Comparison of ENCODE assay signal across 7 mouse cellular contexts in genomic region chr6:144056252-144057097, GRCm38 (mm10).
DNase-seq lines count a peak whose midpoint lies in the region; ATAC-seq lines count a peak whose summit lies in the region.

No protein-coding gene starts in this region.

- peaks cover 20% of the 10 kb centered on the region for H3K4me1 ChIP-seq in embryonic facial prominence, embryonic 13.5 days
- peaks cover 14% of the 10 kb centered on the region; the same call in 1 of the 2 replicates for H3K4me1 ChIP-seq in limb, embryonic 10.5 days
- H3K4me1 ChIP-seq in midbrain, embryonic 15.5 days, result 0 out of 2 replicates have a peak, but pooled peaks cover 5% of the 10 kb centered on the region

- peak; percentile 51 for DNase-seq in cerebellum, adult 11-12 months
- DNase-seq in heart, adult 18-20 months, result peak; percentile 74 to 83
- DNase-seq in kidney, adult 9 months, result peak; percentile 53
- no peak for DNase-seq in limb, embryonic 10.5 days (ENCODE audit: low spot score)
- DNase-seq in yolk sac, embryonic 10.5 days (ENCODE audit: low spot score), result no peak

- H3K36me3 ChIP-seq in embryonic facial prominence, embryonic 13.5 days, result no peaks in the 10 kb centered on the region
- H3K36me3 ChIP-seq in limb, embryonic 10.5 days, result no peaks in the 10 kb centered on the region
- H3K36me3 ChIP-seq in midbrain, embryonic 15.5 days (replicated peaks), result no peaks in the 10 kb centered on the region

- ATAC-seq in embryonic facial prominence, embryonic 13.5 days (ENCODE audit: insufficient number of reproducible peaks, insufficient read depth, low FRiP score, low TSS enrichment, low read depth), result peak; percentile 82
- peak; percentile 87 for ATAC-seq in midbrain, embryonic 15.5 days (replicated peaks)

- H3K4me2 ChIP-seq in embryonic facial prominence, embryonic 13.5 days, result no peak overlapping the region
- no peak overlapping the region for H3K4me2 ChIP-seq in midbrain, embryonic 15.5 days

- no peaks in the 10 kb centered on the region for H3K9me3 ChIP-seq in embryonic facial prominence, embryonic 13.5 days
- no peaks in the 10 kb centered on the region for H3K9me3 ChIP-seq in limb, embryonic 10.5 days (replicated peaks)
- no peaks in the 10 kb centered on the region for H3K9me3 ChIP-seq in midbrain, embryonic 15.5 days

- no peak overlapping the region for H3K4me3 ChIP-seq in embryonic facial prominence, embryonic 13.5 days
- no peak overlapping the region for H3K4me3 ChIP-seq in limb, embryonic 10.5 days
- H3K4me3 ChIP-seq in midbrain, embryonic 15.5 days, result no peak overlapping the region

- H3K9ac ChIP-seq in embryonic facial prominence, embryonic 13.5 days, result no peak overlapping the region
- H3K9ac ChIP-seq in midbrain, embryonic 15.5 days, result no peak overlapping the region

- H3K27me3 ChIP-seq in embryonic facial prominence, embryonic 13.5 days, result no peaks in the 10 kb centered on the region
- no peaks in the 10 kb centered on the region for H3K27me3 ChIP-seq in limb, embryonic 10.5 days (ENCODE audit: low read depth, poor library complexity, severe bottlenecking)
- no peaks in the 10 kb centered on the region for H3K27me3 ChIP-seq in midbrain, embryonic 15.5 days (replicated peaks)

- WGBS in embryonic facial prominence, embryonic 13.5 days, result 30% methylated on average over 10 of the region's 10 CpGs
- 83% methylated on average over 10 of the region's 10 CpGs for WGBS in limb, embryonic 10.5 days
- 55% methylated on average over 10 of the region's 10 CpGs for WGBS in midbrain, embryonic 15.5 days

- peak overlapping the region; percentile 88 for H3K27ac ChIP-seq in embryonic facial prominence, embryonic 13.5 days
- H3K27ac ChIP-seq in limb, embryonic 10.5 days, result peak overlapping the region; percentile 61
- peak overlapping the region; percentile 40 for H3K27ac ChIP-seq in midbrain, embryonic 15.5 days

Comparison
In these comparisons a context has a peak if more than half of its experiments do, and no peak if none do; other contexts are left out.
1. DNase-seq: peak in cerebellum, adult 11-12 months (single experiment), heart, adult 18-20 months (2 of 2) and kidney, adult 9 months (single experiment); none in limb, embryonic 10.5 days (single experiment) and yolk sac, embryonic 10.5 days (single experiment).
2. Peak in every context shown above with its lines, with median percentiles within 50 percentile points of each other: H3K27ac ChIP-seq.